Mouse (Mus musculus): ENCODE results near the gene Spty2d1.

DNA sequence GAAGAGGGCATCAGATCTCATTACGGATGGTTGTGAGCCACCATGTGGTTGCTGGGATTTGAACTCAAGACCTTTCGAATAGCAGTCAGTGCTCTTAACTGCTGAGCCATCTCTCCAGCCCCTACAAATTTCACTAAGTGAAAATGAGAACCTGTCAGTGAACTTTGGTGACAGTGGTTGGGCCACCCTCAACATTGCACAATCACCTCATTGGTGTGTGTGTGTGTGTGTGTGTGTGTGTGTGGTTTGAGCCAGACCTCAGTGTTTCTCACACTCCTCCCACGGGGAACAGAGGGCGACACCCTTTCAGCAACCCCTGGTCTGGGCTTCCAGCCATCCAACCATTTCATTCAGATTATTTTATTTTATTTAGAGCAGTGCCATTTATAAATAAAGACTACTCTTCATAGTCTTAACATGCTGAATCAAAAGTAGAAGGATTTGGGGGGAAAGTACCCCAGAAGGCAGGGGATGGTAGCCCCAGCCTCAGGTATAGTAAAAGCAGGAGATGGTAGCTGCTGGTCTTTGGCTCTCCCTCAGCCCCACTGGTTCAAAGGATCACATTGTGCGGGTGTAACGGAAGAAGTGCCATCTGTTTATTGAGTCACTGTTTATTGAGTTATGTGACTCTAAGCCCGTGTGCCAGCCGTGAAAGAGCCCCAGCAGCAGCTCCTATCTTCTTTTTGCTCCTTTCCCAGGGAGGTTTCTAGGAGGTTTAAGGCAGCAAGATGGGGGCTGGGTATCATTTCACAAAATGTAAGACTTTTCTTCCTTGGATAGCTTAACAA lies 22.3 kb downstream of the Spty2d1 start:
- no peak for TF ChIP-seq CTCF (IDR thresholded peaks at IDR 0.05; ENCODE audit: low read depth)
- TF ChIP-seq EP300 (optimal IDR thresholded peaks at IDR 0.05), result no peak

Data from stomach, postnatal 0 days (tissue).